Mouse (Mus musculus): ENCODE results near the gene Itga8. TPM values are rescaled to one million over a fixed set of nuclear protein-coding genes. Genes with fewer than 3 reads are reported as not detected.

Itga8 gene
- total and polyA plus RNA-seq, 3 experiments, result 0.93 TPM; not detected in 2

DNA sequence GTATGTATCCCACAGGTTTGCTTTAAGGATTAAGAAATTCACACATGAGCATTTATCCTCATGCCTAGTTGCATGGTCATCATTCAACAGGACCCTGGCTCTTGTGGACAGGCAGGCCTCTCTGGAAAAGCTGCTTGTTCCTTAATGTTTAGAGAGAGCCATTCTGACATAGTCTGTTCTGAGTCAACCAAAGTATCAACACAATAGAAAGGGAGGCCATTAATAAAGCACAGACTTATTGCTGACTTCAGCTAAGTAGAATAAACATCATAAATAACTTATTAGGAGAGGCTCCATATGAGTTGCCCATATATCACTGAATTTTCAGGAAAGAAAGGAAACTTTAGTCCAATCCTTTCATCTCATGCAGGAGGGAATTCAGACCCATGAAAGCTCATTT, 175.1 kb downstream of the Itga8 start:
- H3K36me3 ChIP-seq (replicated peaks), result no peaks in the 10 kb centered on the region
- ATAC-seq (ENCODE audit: extremely low read depth, insufficient number of reproducible peaks, low FRiP score, poor library complexity, severe bottlenecking), result no peak

DNA sequence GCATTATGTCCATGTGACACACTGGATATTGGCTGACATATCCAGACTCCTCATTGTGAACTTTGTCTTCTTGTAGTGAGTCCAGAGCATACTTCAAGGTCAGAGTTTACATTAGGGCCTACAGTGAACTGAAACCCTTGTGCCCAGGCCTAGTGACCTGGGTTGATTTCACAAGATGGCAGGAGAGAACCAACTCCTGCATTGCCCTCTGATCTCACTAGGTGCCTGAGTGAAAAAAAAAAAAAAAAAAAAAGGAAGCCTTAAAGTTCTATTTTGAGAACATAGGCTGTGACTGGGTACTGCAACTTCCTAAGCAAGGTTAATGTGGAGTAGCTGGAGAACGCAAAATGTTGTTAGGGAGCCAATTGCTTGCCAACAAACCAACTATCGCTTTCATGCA, 186.2 kb downstream of the Itga8 start:
- H3K36me3 ChIP-seq (replicated peaks), result no peaks in the 10 kb centered on the region
- no peaks in the 10 kb centered on the region for H3K4me1 ChIP-seq (ENCODE audit: insufficient read depth, low read depth, low read length)
- no peak for ATAC-seq (ENCODE audit: extremely low read depth, insufficient number of reproducible peaks, low FRiP score, poor library complexity, severe bottlenecking)
- TF ChIP-seq CTCF (IDR thresholded peaks at IDR 0.05; ENCODE audit: low read depth, low read length) (no peak), TAL1 (conservative IDR thresholded peaks at IDR 0.05; ENCODE audit: low read depth, low read length) (no peak), POLR2AphosphoS5 (IDR thresholded peaks at IDR 0.05; ENCODE audit: insufficient replicate concordance, low read depth, low read length) (no peak), GATA2 (IDR thresholded peaks at IDR 0.05; ENCODE audit: borderline replicate concordance, low read depth, low read length) (no peak), GATA1 (IDR thresholded peaks at IDR 0.05; ENCODE audit: borderline replicate concordance, low read length) (no peak)
- no peak overlapping the region for H3K4me3 ChIP-seq (ENCODE audit: low read depth, low read length)
- no peaks in the 10 kb centered on the region for H3K27me3 ChIP-seq (ENCODE audit: insufficient read depth, low read length)
- H3K9me3 ChIP-seq (replicated peaks), result no peaks in the 10 kb centered on the region
- no peak for DNase-seq (ENCODE audit: low spot score)

More for the DNA sequence above, 175.1 kb downstream of the Itga8 start:
- no peaks in the 10 kb centered on the region for H3K27me3 ChIP-seq (ENCODE audit: insufficient read depth, low read length)
- H3K4me1 ChIP-seq (ENCODE audit: insufficient read depth, low read depth, low read length), result no peaks in the 10 kb centered on the region
- no peak for TF ChIP-seq POLR2AphosphoS5 (IDR thresholded peaks at IDR 0.05; ENCODE audit: insufficient replicate concordance, low read depth, low read length)
- no peak for TF ChIP-seq CTCF (IDR thresholded peaks at IDR 0.05; ENCODE audit: low read depth, low read length)
- no peak for TF ChIP-seq TAL1 (conservative IDR thresholded peaks at IDR 0.05; ENCODE audit: low read depth, low read length)
- no peak for TF ChIP-seq GATA1 (IDR thresholded peaks at IDR 0.05; ENCODE audit: borderline replicate concordance, low read length)
- TF ChIP-seq GATA2 (IDR thresholded peaks at IDR 0.05; ENCODE audit: borderline replicate concordance, low read depth, low read length), result no peak
- H3K4me3 ChIP-seq (ENCODE audit: low read depth, low read length), result no peak overlapping the region
- H3K9me3 ChIP-seq (replicated peaks), result no peaks in the 10 kb centered on the region
- DNase-seq (ENCODE audit: low spot score), result no peak

DNA sequence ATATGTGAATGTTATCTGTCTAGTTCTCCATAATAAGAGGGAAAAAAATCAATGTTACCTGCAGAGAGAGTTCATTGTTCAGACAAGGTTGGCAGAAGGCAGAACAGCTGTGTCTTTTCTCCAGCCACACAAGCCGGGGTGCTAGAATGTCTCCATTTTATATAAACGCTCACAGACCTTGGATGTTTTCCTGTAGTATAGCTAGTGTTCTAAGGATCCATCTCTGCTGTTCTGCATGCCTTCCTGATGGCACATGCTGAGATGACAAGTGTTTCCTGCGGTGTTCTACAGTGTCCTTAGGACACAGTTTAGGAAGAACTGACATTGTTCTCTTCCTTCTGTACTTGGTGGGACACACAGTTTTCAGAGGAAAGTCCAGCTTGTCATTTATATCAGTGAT, 192.4 kb downstream of the Itga8 start:
- Histone ChIP-seq H3K4me1 (ENCODE audit: insufficient read depth, low read depth, low read length) (no peaks in the 10 kb centered on the region), H3K36me3 (replicated peaks) (no peaks in the 10 kb centered on the region), H3K9me3 (replicated peaks) (no peaks in the 10 kb centered on the region), H3K27me3 (ENCODE audit: insufficient read depth, low read length) (no peaks in the 10 kb centered on the region), H3K4me3 (ENCODE audit: low read depth, low read length) (no peak overlapping the region)
- TF ChIP-seq GATA2 (IDR thresholded peaks at IDR 0.05; ENCODE audit: borderline replicate concordance, low read depth, low read length) (no peak), GATA1 (IDR thresholded peaks at IDR 0.05; ENCODE audit: borderline replicate concordance, low read length) (no peak), CTCF (IDR thresholded peaks at IDR 0.05; ENCODE audit: low read depth, low read length) (no peak), TAL1 (conservative IDR thresholded peaks at IDR 0.05; ENCODE audit: low read depth, low read length) (no peak), POLR2AphosphoS5 (IDR thresholded peaks at IDR 0.05; ENCODE audit: insufficient replicate concordance, low read depth, low read length) (no peak)
- no peak for ATAC-seq (ENCODE audit: extremely low read depth, insufficient number of reproducible peaks, low FRiP score, poor library complexity, severe bottlenecking)
- no peak for DNase-seq (ENCODE audit: low spot score)

GRCm38 (mm10) chr2:12108306-12108705, 193.4 kb downstream of the Itga8 start:
- Histone ChIP-seq H3K9me3 (replicated peaks) (no peaks in the 10 kb centered on the region), H3K4me1 (ENCODE audit: insufficient read depth, low read depth, low read length) (no peaks in the 10 kb centered on the region), H3K27me3 (ENCODE audit: insufficient read depth, low read length) (no peaks in the 10 kb centered on the region), H3K4me3 (ENCODE audit: low read depth, low read length) (no peak overlapping the region), H3K36me3 (replicated peaks) (no peaks in the 10 kb centered on the region)
- DNase-seq (ENCODE audit: low spot score), result no peak
- TF ChIP-seq CTCF (IDR thresholded peaks at IDR 0.05; ENCODE audit: low read depth, low read length), result no peak
- TF ChIP-seq GATA1 (IDR thresholded peaks at IDR 0.05; ENCODE audit: borderline replicate concordance, low read length), result no peak
- no peak for TF ChIP-seq POLR2AphosphoS5 (IDR thresholded peaks at IDR 0.05; ENCODE audit: insufficient replicate concordance, low read depth, low read length)
- no peak for TF ChIP-seq GATA2 (IDR thresholded peaks at IDR 0.05; ENCODE audit: borderline replicate concordance, low read depth, low read length)
- no peak for TF ChIP-seq TAL1 (conservative IDR thresholded peaks at IDR 0.05; ENCODE audit: low read depth, low read length)
- ATAC-seq (ENCODE audit: extremely low read depth, insufficient number of reproducible peaks, low FRiP score, poor library complexity, severe bottlenecking), result no peak

- DNase-seq (ENCODE audit: low spot score) (no peak), ATAC-seq (ENCODE audit: extremely low read depth, insufficient number of reproducible peaks, low FRiP score, poor library complexity, severe bottlenecking) (no peak)
- H3K36me3 ChIP-seq (replicated peaks), result no peaks in the 10 kb centered on the region
- H3K9me3 ChIP-seq (replicated peaks), result no peaks in the 10 kb centered on the region
- no peaks in the 10 kb centered on the region for H3K4me1 ChIP-seq (ENCODE audit: insufficient read depth, low read depth, low read length)
- H3K4me3 ChIP-seq (ENCODE audit: low read depth, low read length), result no peak overlapping the region
- TF ChIP-seq GATA2 (IDR thresholded peaks at IDR 0.05; ENCODE audit: borderline replicate concordance, low read depth, low read length), result no peak
- TF ChIP-seq CTCF (IDR thresholded peaks at IDR 0.05; ENCODE audit: low read depth, low read length), result no peak
- TF ChIP-seq TAL1 (conservative IDR thresholded peaks at IDR 0.05; ENCODE audit: low read depth, low read length), result no peak
- no peak for TF ChIP-seq POLR2AphosphoS5 (IDR thresholded peaks at IDR 0.05; ENCODE audit: insufficient replicate concordance, low read depth, low read length)
- no peak for TF ChIP-seq GATA1 (IDR thresholded peaks at IDR 0.05; ENCODE audit: borderline replicate concordance, low read length)
- H3K27me3 ChIP-seq (ENCODE audit: insufficient read depth, low read length), result no peaks in the 10 kb centered on the region
Observed at GRCm38 (mm10) chr2:12107265-12107664, 194.5 kb downstream of the Itga8 start.

GRCm38 (mm10) chr2:12103183-12103582, 198.5 kb downstream of the Itga8 start:
- DNase-seq (ENCODE audit: low spot score) (no peak), ATAC-seq (ENCODE audit: extremely low read depth, insufficient number of reproducible peaks, low FRiP score, poor library complexity, severe bottlenecking) (no peak)
- H3K4me3 ChIP-seq (ENCODE audit: low read depth, low read length), result no peak overlapping the region
- H3K27me3 ChIP-seq (ENCODE audit: insufficient read depth, low read length), result no peaks in the 10 kb centered on the region
- H3K9me3 ChIP-seq (replicated peaks), result no peaks in the 10 kb centered on the region
- H3K36me3 ChIP-seq (replicated peaks), result no peaks in the 10 kb centered on the region
- H3K4me1 ChIP-seq (ENCODE audit: insufficient read depth, low read depth, low read length), result no peaks in the 10 kb centered on the region
- TF ChIP-seq CTCF (IDR thresholded peaks at IDR 0.05; ENCODE audit: low read depth, low read length) (no peak), GATA2 (IDR thresholded peaks at IDR 0.05; ENCODE audit: borderline replicate concordance, low read depth, low read length) (no peak), TAL1 (conservative IDR thresholded peaks at IDR 0.05; ENCODE audit: low read depth, low read length) (no peak), GATA1 (IDR thresholded peaks at IDR 0.05; ENCODE audit: borderline replicate concordance, low read length) (no peak), POLR2AphosphoS5 (IDR thresholded peaks at IDR 0.05; ENCODE audit: insufficient replicate concordance, low read depth, low read length) (no peak)

Measured in G1E (cell line).